Comparison of ENCODE assay signal across 21 mouse cellular contexts in the genomic region with DNA sequence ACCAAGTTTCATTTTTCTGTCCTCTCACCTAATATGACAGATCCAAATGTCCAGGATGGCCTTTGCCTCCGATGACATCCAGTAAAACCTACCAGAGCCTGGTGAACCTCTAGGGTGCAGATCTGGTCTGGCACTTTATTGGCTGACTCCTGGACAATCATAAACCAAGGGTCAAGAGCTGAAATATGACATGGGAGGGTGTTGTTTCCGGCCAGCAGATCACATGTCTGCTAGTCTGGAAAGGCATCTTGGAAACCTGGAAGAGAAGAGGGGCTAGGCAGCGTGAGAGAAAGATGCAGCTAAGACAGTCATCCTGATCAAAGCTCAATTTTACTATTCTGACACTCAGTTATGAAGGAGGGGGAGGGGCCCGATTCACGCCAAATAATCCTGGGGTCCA. TPM values are rescaled to one million over a fixed set of nuclear protein-coding genes. Genes with fewer than 3 reads are reported as not detected.
DNase-seq lines count a peak whose midpoint lies in the region; ATAC-seq and TF ChIP-seq lines count a peak whose summit lies in the region.
"Not testable (repeated sequence)": the region's sequence is repeated elsewhere in the genome, so short reads cannot be mapped to it uniquely, and the experiment has no call there.
"Had no signal": no experiment of that assay in that cellular context is flagged by ENCODE, and none has a peak within 500 bp of the region (broad histone marks: within the 10 kb centered on the region; RNA-seq: fewer than 3 reads in every experiment).

A gene (minus strand): TSS at position 153 of the 400 bp plus-strand sequence.

- DNase-seq in adrenal gland, adult 2 months: peak; percentile 9
- DNase-seq in kidney, adult 11 months: peak; percentile 78
- peak; percentile 75 to 84 for DNase-seq in kidney, adult 8-10 months
- DNase-seq in kidney, postnatal 36 days: peak; percentile 66 to 80
- not testable (repeated sequence) for DNase-seq in liver, postnatal 0 days

- not testable (repeated sequence) for H3K36me3 ChIP-seq in kidney, embryonic 16.5 days (ENCODE audit: insufficient read depth, low read length); liver, postnatal 0 days (replicated peaks; ENCODE audit: insufficient read depth, low read length)

- not testable (repeated sequence) for TF ChIP-seq EP300 in liver, postnatal 0 days (IDR thresholded peaks at IDR 0.05; ENCODE audit: low read depth)

- TF ChIP-seq CTCF in liver, postnatal 0 days (IDR thresholded peaks at IDR 0.05; ENCODE audit: low read depth): not testable (repeated sequence)

- not testable (repeated sequence) for H3K9ac ChIP-seq in kidney, embryonic 16.5 days (replicated peaks; ENCODE audit: low read length); liver, postnatal 0 days (replicated peaks)

- not testable (repeated sequence) for H3K4me1 ChIP-seq in kidney, embryonic 16.5 days (ENCODE audit: insufficient read depth, low read length); liver, postnatal 0 days (ENCODE audit: insufficient read depth)

- peak within 1 kb of the TSS; percentile 23; the same call in 1 of the 2 replicates for H3K4me2 ChIP-seq in kidney, embryonic 16.5 days (replicated peaks; ENCODE audit: low read depth, low read length)
- H3K4me2 ChIP-seq in liver, postnatal 0 days (ENCODE audit: low read depth, low read length): not testable (repeated sequence)

- not testable (repeated sequence) for H3K27me3 ChIP-seq in kidney, embryonic 16.5 days (ENCODE audit: insufficient read depth, low read length); liver, postnatal 0 days (ENCODE audit: insufficient read depth, low read length)

- ATAC-seq in kidney, embryonic 16.5 days (ENCODE audit: low FRiP score, low TSS enrichment): peak; percentile 23; the same call in 1 of the 2 replicates
- 0 out of 2 replicates have a peak, but pooled peaks have one; percentile 44 for ATAC-seq in liver, postnatal 0 days

- not testable (repeated sequence) for H3K27ac ChIP-seq in kidney, embryonic 16.5 days (ENCODE audit: low read length); liver, postnatal 0 days (ENCODE audit: low read depth)

- H3K4me3 ChIP-seq in kidney, embryonic 16.5 days (ENCODE audit: low read length); liver, postnatal 0 days (ENCODE audit: low read depth, low read length): not testable (repeated sequence)

- H3K9me3 ChIP-seq in kidney, embryonic 16.5 days (ENCODE audit: low read length); liver, postnatal 0 days (ENCODE audit: low read length): not testable (repeated sequence)

- 45% methylated on average over 5 of the region's 5 CpGs for WGBS in kidney, embryonic 16.5 days
- 60% methylated on average over 5 of the region's 5 CpGs for WGBS in liver, postnatal 0 days (ENCODE audit: insufficient replicate concordance)

RNA-seq across cellular contexts. Expression of the gene that starts here (rescaled TPM):
- 1 to 10 TPM; 2.0 to 3.7 TPM for total RNA-seq in adrenal gland, adult 2 months (2021)
- 0.12 and 0.15 TPM in 2 replicates for polyA plus RNA-seq in adrenal gland, adult 2 months (2012; rRNA removed)
- 2.7 and 3.8 TPM in 2 replicates for polyA plus RNA-seq in kidney, embryonic 16.5 days (2015; fragmentation: Nextera tagmentation; extraction: Ambion mirVana)
- 1.3 and 1.7 TPM in 2 replicates for polyA plus RNA-seq in liver, postnatal 0 days (2015; fragmentation: Nextera tagmentation; extraction: Ambion mirVana)
- total RNA-seq: gastrocnemius, postnatal 36 days; granulocyte monocyte progenitor cell, adult 5-6 weeks; heart, postnatal 25 days; hematopoietic stem cell, adult 5-6 weeks had no signal
- polyA plus RNA-seq: activated CD4-positive, CD25-positive, alpha-beta regulatory T cell, adult 4 months; embryonic facial prominence, embryonic 11.5 days; embryonic facial prominence, embryonic 14.5 days; forebrain, embryonic 10.5 days; forebrain, embryonic 13.5 days; forebrain, embryonic 16.5 days; heart, embryonic 11.5 days; heart, embryonic 14.5 days; heart, postnatal 0 days; hindbrain, embryonic 12.5 days; hindbrain, embryonic 15.5 days had no signal
